Mouse (Mus musculus) megakaryocyte, embryonic 14.5 days (primary cell): Measurements from ENCODE around the gene Sgpp2. TPM values are rescaled to one million over a fixed set of nuclear protein-coding genes. Genes with fewer than 3 reads are reported as not detected.

ENCODE experiments used
- H3K27me3 ChIP-seq: replicated peaks from 2 replicates; pipeline ENCODE3; 2012; ENCODE audit warnings: inconsistent platforms
- H3K36me3 ChIP-seq: replicated peaks from 2 replicates; pipeline ENCODE3; 2012; ENCODE audit warnings: low read length, inconsistent platforms, mixed read lengths
- H3K4me1 ChIP-seq: 2 replicates; pipeline ENCODE4 v1.6.1; 2012; ENCODE audit warnings: inconsistent platforms
- H3K4me3 ChIP-seq: replicated peaks from 2 replicates; pipeline ENCODE3; 2012; ENCODE audit warnings: moderate library complexity, mild to moderate bottlenecking, inconsistent platforms
- H3K9me3 ChIP-seq: 2 replicates; pipeline ENCODE4 v1.6.1; 2012; ENCODE audit warnings: inconsistent platforms
- FLI1 ChIP-seq: IDR thresholded peaks from 2 replicates; pipeline ENCODE4 v1.6.1; 2012; ENCODE audit warnings: low read length, inconsistent platforms, mixed read lengths
- GATA1 ChIP-seq: IDR thresholded peaks from 3 replicates; pipeline ENCODE4 v1.6.1; 2012; ENCODE audit warnings: mixed read lengths, low read length, inconsistent platforms, borderline replicate concordance
- polyA plus RNA-seq: library from polyadenylated mRNA; stranded (reverse); fragments of >175 nt; gene quantifications from 2 replicates; pipeline ENCODE4 v1.2.3, GENCODE M21; 2012; ENCODE audit warnings: low replicate concordance; ENCODE audit not compliant: insufficient read depth

Gene Sgpp2
- polyA plus RNA-seq, 1 experiment = not detected

DNA sequence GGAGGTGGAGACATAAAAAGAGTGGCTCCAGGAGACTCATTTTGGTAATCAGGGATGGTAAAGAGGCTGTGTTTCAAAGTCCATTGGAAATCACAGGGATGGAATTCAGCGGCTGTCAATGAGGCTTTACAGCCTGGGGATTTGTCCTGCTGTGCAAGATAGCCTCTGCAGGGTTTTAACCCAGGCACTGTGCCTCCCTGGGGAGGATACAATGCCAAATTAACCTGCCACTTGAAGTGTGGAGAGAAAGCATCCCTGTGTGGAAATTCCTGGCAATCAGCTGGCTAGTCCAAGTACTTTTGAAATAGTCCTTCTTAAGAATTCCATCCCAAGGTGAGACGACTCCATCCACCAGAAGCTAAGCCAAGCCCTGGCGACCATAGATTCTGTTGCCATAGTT is 78.7 kb downstream of the Sgpp2 start:
- peaks cover 12% of the 10 kb centered on the region for H3K9me3 ChIP-seq
- no peaks in the 10 kb centered on the region for H3K36me3 ChIP-seq
- TF ChIP-seq FLI1 (no peak), GATA1 (no peak)
- peaks cover 3% of the 10 kb centered on the region; the same call in 1 of the 2 replicates for H3K4me1 ChIP-seq
- H3K4me3 ChIP-seq = no peak overlapping the region
- H3K27me3 ChIP-seq = no peaks in the 10 kb centered on the region

GRCm38 (mm10) chr1:78395191-78395735 is 85.1 kb downstream of the Sgpp2 start:
- Histone ChIP-seq H3K36me3 (no peaks in the 10 kb centered on the region), H3K27me3 (no peaks in the 10 kb centered on the region), H3K9me3 (0 out of 2 replicates have a peak, but pooled peaks cover 8% of the 10 kb centered on the region), H3K4me3 (no peak overlapping the region), H3K4me1 (0 out of 2 replicates have a peak, but pooled peaks cover 4% of the 10 kb centered on the region)
- TF ChIP-seq GATA1 = no peak
- TF ChIP-seq FLI1 = no peak

GRCm38 (mm10) chr1:78395737-78396136 is 85.6 kb downstream of the Sgpp2 start:
- TF ChIP-seq FLI1 (no peak), GATA1 (no peak)
- Histone ChIP-seq H3K27me3 (no peaks in the 10 kb centered on the region), H3K36me3 (no peaks in the 10 kb centered on the region), H3K9me3 (0 out of 2 replicates have a peak, but pooled peaks cover 7% of the 10 kb centered on the region), H3K4me1 (0 out of 2 replicates have a peak, but pooled peaks cover 4% of the 10 kb centered on the region), H3K4me3 (no peak overlapping the region)

GRCm38 (mm10) chr1:78396320-78396913 is 86.3 kb downstream of the Sgpp2 start:
- TF ChIP-seq FLI1 (no peak), GATA1 (no peak)
- Histone ChIP-seq H3K36me3 (no peaks in the 10 kb centered on the region), H3K9me3 (0 out of 2 replicates have a peak, but pooled peaks cover 7% of the 10 kb centered on the region), H3K4me1 (0 out of 2 replicates have a peak, but pooled peaks cover 4% of the 10 kb centered on the region), H3K4me3 (no peak overlapping the region), H3K27me3 (no peaks in the 10 kb centered on the region)

DNA sequence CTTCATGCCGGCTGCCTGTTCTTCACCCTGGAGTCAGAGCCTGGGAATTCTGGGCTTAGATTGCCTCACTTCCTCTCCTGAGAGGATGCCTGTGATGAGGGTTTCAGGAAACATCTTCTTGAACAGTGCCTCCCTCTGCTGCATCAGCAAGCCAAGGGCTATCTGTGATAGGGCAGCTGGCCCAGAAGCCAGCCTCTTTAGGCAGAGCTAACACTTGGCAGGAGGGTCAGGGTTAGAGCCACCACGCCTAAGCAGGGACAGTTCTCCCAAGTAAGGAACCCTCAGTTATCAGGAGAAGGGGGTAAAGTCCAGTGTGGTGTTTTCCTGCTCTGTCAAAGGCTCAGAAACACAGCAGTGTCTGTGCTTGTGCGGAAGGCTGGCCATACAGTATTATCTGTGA is 89.6 kb downstream of the Sgpp2 start:
- Histone ChIP-seq H3K4me3 (no peak overlapping the region), H3K27me3 (peaks cover 2% of the 10 kb centered on the region), H3K36me3 (no peaks in the 10 kb centered on the region), H3K9me3 (0 out of 2 replicates have a peak, but pooled peaks cover 7% of the 10 kb centered on the region), H3K4me1 (0 out of 2 replicates have a peak, but pooled peaks cover 4% of the 10 kb centered on the region)
- TF ChIP-seq GATA1 (no peak), FLI1 (no peak)

GRCm38 (mm10) chr1:78401413-78401812 is 91.3 kb downstream of the Sgpp2 start:
- TF ChIP-seq GATA1 (no peak), FLI1 (no peak)
- 0 out of 2 replicates have a peak, but pooled peaks cover 5% of the 10 kb centered on the region for H3K9me3 ChIP-seq
- no peaks in the 10 kb centered on the region for H3K36me3 ChIP-seq
- H3K27me3 ChIP-seq = peaks cover 2% of the 10 kb centered on the region
- no peak overlapping the region for H3K4me3 ChIP-seq
- H3K4me1 ChIP-seq = 0 out of 2 replicates have a peak, but pooled peaks cover 4% of the 10 kb centered on the region

- Histone ChIP-seq H3K27me3 (no peaks in the 10 kb centered on the region), H3K36me3 (peaks cover 8% of the 10 kb centered on the region), H3K4me1 (peaks cover 7% of the 10 kb centered on the region; the same call in 1 of the 2 replicates), H3K9me3 (no peaks in the 10 kb centered on the region), H3K4me3 (no peak overlapping the region)
- TF ChIP-seq FLI1 (no peak), GATA1 (no peak)
Measured at GRCm38 (mm10) chr1:78409396-78409795, 99.3 kb downstream of the Sgpp2 start.

- TF ChIP-seq GATA1 = no peak
- no peak for TF ChIP-seq FLI1
- Histone ChIP-seq H3K9me3 (no peaks in the 10 kb centered on the region), H3K4me3 (peak overlapping the region; percentile 7), H3K27me3 (no peaks in the 10 kb centered on the region), H3K36me3 (peaks cover 28% of the 10 kb centered on the region), H3K4me1 (peaks cover 18% of the 10 kb centered on the region)
Measured at GRCm38 (mm10) chr1:78412668-78413067, 102.5 kb downstream of the Sgpp2 start.

DNA sequence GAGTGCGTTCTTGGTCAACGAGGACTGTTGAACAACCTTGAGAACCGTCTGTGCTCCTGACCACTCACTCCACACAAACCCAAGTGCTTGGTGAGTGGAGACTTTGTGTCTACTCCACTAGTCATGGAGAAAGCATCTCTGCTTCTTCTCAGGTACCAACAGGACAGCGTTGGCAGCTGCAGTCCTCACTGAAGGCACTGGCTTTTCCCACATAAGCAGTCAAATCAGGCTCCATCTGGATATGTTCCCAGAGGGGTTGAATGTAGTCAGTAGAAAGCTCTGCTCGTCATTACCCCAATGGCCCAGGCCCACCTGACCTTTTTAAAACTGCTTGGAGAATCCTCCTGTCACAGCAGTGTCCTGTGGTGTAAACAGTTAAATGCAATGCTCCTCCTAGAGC is 104.3 kb downstream of the Sgpp2 start:
- peaks cover 44% of the 10 kb centered on the region for H3K36me3 ChIP-seq
- H3K4me3 ChIP-seq = no peak overlapping the region
- no peaks in the 10 kb centered on the region for H3K27me3 ChIP-seq
- no peak for TF ChIP-seq FLI1
- no peak for TF ChIP-seq GATA1
- no peaks in the 10 kb centered on the region for H3K9me3 ChIP-seq
- H3K4me1 ChIP-seq = peaks cover 30% of the 10 kb centered on the region
